Mouse (Mus musculus) adrenal gland, adult 2 months (tissue): Measurements from ENCODE around the gene Naa15. TPM values are rescaled to one million over a fixed set of nuclear protein-coding genes. Genes with fewer than 3 reads are reported as not detected.

ENCODE experiments used
- DNase-seq: peaks from one replicate; pipeline ENCODE4 v3.0.0; 2021
- polyA plus RNA-seq: library from polyadenylated mRNA; depleted of rRNA; stranded (reverse); fragments of >200 nt; gene quantifications from 2 replicates; pipeline ENCODE4 v1.2.3, GENCODE M21; 2012; rRNA removed
- total RNA-seq, 2 experiments: library from RNA; stranded (reverse); gene quantifications; 2 replicates each; pipeline ENCODE4 v1.2.3; 2021

Gene Naa15
- total and polyA plus RNA-seq, 3 experiments = 0.59 to 63.8 (median 39.5) TPM

DNA sequence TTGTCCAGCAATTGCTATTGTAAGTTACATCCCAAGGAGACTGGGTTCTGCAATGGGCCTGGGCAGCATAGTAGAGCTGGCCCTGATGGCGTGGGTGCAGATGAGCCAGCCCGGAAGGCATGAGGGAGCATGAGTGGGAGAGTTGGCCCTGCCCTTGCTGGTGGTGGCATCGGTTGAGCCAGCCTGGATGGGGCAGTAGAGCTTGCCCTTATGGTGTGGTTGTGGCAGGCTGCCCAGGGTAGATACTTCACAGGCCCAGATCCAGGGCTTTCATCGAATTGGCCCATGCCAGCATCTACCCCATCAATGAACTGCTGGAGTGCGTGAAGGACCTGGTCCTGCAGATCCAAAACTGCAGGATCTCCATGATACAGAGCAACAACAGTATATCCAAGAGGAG lies 97.0 kb downstream of the Naa15 start:
- DNase-seq = peak; percentile 11

DNA sequence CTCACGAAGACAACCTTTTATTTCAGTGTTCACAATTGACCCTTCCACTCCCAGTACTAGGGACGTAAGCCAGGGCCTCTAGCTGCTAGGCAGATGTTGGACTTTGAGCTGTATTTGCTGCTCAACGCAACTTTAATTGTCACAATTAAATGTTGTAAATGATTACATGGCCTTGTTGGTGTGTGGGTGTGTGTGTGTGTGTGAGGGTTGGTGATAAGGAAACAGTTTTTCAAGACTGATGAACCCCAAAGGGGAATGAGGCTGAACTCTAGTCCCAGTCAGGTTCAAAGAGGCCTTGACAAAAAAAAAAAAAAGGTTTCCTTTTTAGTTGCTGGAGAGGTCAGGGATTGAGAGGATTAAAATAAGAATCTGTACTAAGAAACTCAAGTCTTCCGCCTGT lies 102.5 kb downstream of the Naa15 start:
- no peak for DNase-seq

DNA sequence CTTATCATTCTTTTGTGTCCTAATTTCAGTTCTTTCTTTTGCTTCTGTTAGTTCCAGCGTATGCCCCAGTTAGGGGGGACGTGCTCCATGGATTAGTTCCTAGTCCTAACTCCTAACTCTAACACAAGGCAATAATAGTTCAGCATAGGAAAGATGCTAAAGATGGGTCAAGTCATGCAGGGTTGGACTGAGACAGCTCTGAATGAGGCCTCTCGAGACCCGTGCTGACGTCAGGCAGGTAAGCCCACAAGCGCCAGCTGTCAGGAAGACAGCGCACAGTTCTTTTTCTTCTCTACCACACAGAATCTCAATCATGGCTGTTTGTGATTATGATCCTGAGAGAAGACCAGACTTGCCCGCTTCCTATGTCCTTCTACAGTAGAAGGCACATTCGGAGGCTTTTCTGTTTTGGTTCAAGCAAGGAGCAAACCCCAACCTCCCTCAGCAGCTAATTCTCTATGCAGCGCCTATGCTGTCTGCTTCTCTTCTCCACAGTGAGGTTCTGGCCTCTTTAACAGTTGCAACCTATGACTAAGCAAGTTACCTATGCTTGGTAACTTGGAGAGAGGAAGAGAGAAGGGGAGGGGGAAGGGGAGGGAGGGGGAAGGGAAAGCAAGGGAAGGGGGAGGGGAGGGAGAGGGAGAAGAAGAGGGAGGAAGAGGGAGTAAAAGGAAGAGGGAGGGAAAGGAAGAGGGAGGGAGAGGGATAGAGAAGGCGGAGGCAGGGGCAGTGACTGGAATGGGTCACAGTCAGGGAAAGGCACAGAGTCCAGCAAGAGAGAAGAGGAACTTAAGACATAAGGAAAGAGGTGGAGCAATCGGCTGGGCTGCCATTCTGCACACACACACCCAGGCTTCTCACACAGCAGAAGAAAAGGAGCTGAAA lies 103.2 kb downstream of the Naa15 start:
- no peak for DNase-seq

DNA sequence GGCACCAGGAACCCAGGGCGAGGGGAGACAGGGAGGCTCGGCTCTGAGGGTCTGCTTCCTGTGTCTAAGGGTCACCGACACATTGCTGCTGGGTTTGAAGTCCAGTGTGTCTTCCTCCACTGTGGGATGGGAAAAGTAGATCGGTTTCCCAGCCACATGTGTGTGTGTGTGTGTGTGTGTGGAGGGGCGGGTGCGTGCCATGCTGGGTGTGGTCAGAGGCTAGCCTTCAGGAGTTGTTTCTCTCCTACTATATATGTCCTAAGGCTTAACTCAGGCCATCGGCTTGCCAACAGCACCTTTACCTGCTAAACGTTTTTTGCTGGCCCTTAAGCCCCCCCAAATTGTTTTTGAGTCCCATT lies 103.8 kb downstream of the Naa15 start:
- DNase-seq = no peak

DNA sequence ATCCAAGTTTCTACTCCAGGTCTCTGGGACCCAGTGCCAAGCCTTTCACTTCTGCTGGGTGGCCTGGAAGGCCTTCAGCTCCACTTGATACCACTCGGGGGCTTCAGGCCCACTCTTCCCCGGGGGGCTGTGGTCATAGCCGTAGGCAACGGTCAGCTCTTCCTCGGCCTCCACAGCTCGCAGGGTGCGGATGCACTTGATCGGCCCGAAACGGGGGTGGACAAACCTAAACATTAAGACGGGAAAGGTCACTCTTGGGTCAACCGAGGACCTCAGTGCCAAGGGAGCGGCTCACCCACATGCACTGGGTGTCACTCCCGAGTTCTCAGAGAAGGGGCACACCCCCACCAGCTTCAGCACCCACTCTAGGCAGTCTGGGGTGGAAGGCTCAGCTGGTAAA lies 106.3 kb downstream of the Naa15 start:
- no peak for DNase-seq

DNA sequence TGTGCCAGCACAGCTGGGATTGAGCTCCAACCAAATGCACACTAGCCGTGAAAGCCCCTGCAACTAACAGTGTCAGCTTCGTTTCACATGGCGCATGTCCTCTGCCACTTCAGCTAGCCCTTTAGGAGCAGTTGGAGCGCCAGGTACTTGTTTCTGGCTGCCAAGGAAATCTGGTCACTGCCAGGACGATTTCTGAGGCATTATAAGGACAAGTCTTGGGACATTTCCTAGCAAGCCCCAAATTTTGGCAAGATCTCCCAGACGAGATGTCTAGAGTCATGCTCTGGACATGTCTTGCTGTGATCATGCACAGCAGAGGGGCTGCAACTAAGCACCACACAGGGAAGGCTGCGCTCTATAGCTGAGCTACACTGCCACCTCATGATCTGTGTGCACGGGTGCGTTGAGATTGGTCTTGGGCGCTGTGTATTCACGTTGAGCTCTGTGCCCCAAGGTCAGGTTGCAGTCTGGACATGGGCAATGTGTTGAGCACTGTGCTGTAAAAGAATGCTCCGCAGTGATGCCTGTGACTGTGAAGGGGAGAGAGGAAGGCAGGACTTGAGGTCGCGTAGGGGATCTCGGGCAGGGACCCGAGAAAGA lies 110.3 kb downstream of the Naa15 start:
- DNase-seq = no peak

Other genes with a start within 250 kb of the Naa15 start
- gene Noct, start 190.7 kb upstream of the Naa15 start, total RNA-seq = 10 to 100 TPM; 37.4 to 45.0 TPM
- 19.5 and 28.5 TPM in 2 replicates for gene Noct, start 190.7 kb upstream of the Naa15 start, polyA plus RNA-seq
- 10 to 100 TPM; 66.3 to 70.8 TPM for gene Elf2, start 74.5 kb upstream of the Naa15 start, total RNA-seq
- 30.7 and 39.1 TPM in 2 replicates for gene Elf2, start 74.5 kb upstream of the Naa15 start, polyA plus RNA-seq
- gene Mgarp, start 18.4 kb upstream of the Naa15 start, total RNA-seq = 1,000 to 10,000 TPM in 1 of 2 experiments, 100 to 1,000 TPM in 1; 689 to 1,037 TPM
- gene Mgarp, start 18.4 kb upstream of the Naa15 start, polyA plus RNA-seq = 297 and 312 TPM in 2 replicates
- gene Ndufc1, start 6.2 kb upstream of the Naa15 start, total RNA-seq = 100 to 1,000 TPM; 705 to 794 TPM
- 237 and 341 TPM in 2 replicates for gene Ndufc1, start 6.2 kb upstream of the Naa15 start, polyA plus RNA-seq
- gene Rab33b, start 68.8 kb downstream of the Naa15 start, total RNA-seq = 10 to 100 TPM; 12.3 to 13.5 TPM
- gene Rab33b, start 68.8 kb downstream of the Naa15 start, polyA plus RNA-seq = 7.6 and 9.4 TPM in 2 replicates
- 10 to 100 TPM; 37.2 to 53.2 TPM for gene Setd7, start 145.7 kb downstream of the Naa15 start, total RNA-seq
- gene Setd7, start 145.7 kb downstream of the Naa15 start, polyA plus RNA-seq = 14.2 and 17.6 TPM in 2 replicates
- 100 to 1,000 TPM; 189 to 200 TPM for gene Mgst2, start 245.2 kb downstream of the Naa15 start, total RNA-seq
- 2.6 and 3.3 TPM in 2 replicates for gene Mgst2, start 245.2 kb downstream of the Naa15 start, polyA plus RNA-seq